Mouse (Mus musculus) midbrain, postnatal 0 days (tissue): Measurements from ENCODE around the gene Slc34a1. TPM values are rescaled to one million over a fixed set of nuclear protein-coding genes. Genes with fewer than 3 reads are reported as not detected.

Source experiments
- ATAC-seq: fragments of 200-750 bp; cut with Nextera tagmentation; 2 replicates; pipeline ENCODE4 v1.8.0; 2017; ENCODE audit warnings: moderate number of reproducible peaks, mild to moderate bottlenecking, moderate TSS enrichment, moderate library complexity; ENCODE audit not compliant: low FRiP score
- DNase-seq: peaks from one replicate; pipeline ENCODE4 v3.0.0-alpha.2; 2015; ENCODE audit warnings: low spot score
- H3K27ac ChIP-seq: fragments of 300-500 bp; sonication (generic); 2 replicates; pipeline ENCODE4 v1.5.1; 2014; ENCODE audit warnings: low read depth, mild to moderate bottlenecking, low read length, mixed read lengths
- H3K27me3 ChIP-seq: fragments of 300-500 bp; sonication (generic); 2 replicates; pipeline ENCODE4 v1.6.1; 2014; ENCODE audit warnings: low read length, control low read depth, mixed read lengths; ENCODE audit not compliant: insufficient read depth
- H3K36me3 ChIP-seq: fragments of 300-500 bp; sonication (generic); 2 replicates; pipeline ENCODE4 v1.6.1; 2014; ENCODE audit warnings: low read length, control low read depth, mixed read lengths; ENCODE audit not compliant: insufficient read depth
- H3K4me1 ChIP-seq: fragments of 300-500 bp; sonication (generic); 2 replicates; pipeline ENCODE4 v1.6.1; 2014; ENCODE audit warnings: mild to moderate bottlenecking, control low read depth, antibody characterized with exemption, low read length, mixed read lengths; ENCODE audit not compliant: insufficient read depth
- H3K4me2 ChIP-seq: fragments of 300-500 bp; sonication (generic); 2 replicates; pipeline ENCODE4 v1.6.1; 2014; ENCODE audit warnings: low read depth, mild to moderate bottlenecking, low read length, mixed read lengths; ENCODE audit not compliant: poor library complexity, severe bottlenecking
- H3K4me3 ChIP-seq: fragments of 300-500 bp; sonication (generic); 2 replicates; pipeline ENCODE4 v1.5.1; 2014; ENCODE audit warnings: low read depth, mild to moderate bottlenecking, low read length, moderate library complexity
- H3K9ac ChIP-seq: fragments of 300-500 bp; sonication (generic); replicated peaks from 2 replicates; pipeline ENCODE4 v1.6.1; 2014; ENCODE audit warnings: mild to moderate bottlenecking, low read length, moderate library complexity, mixed read lengths; ENCODE audit not compliant: poor library complexity, severe bottlenecking
- H3K9me3 ChIP-seq: fragments of 300-500 bp; sonication (generic); 2 replicates; pipeline ENCODE4 v1.6.1; 2016; ENCODE audit warnings: low read length, control low read depth
- CTCF ChIP-seq: IDR thresholded peaks from 2 replicates; pipeline ENCODE4 v1.5.1; 2016; ENCODE audit warnings: antibody characterized with exemption, mild to moderate bottlenecking
- WGBS: fragments of 180-500 bp; shearing (Covaris S2); extraction: QIAGEN DNeasy Blood & Tissue Kit; methylation state at CpG from one replicate; pipeline ENCODE4 v1.1.7; 2014; 5-methylcytosine and 5-hydroxymethylcytosine counted together
- polyA plus RNA-seq: library from polyadenylated mRNA; unstranded; fragments of >200 nt; fragmentation: Nextera tagmentation; extraction: Ambion mirVana; gene quantifications from 2 replicates; pipeline ENCODE4 v1.2.1, GENCODE M21; 2015
- total RNA-seq: library from RNA; depleted of rRNA; stranded (reverse); fragments of >200 nt; gene quantifications from 2 replicates; pipeline ENCODE4 v1.2.3, GENCODE M21; 2014

Slc34a1 gene
- total and polyA plus RNA-seq, 2 experiments from 2014 or later: 0.04 TPM; not detected in 1

- Histone ChIP-seq H3K9me3 (no peaks in the 10 kb centered on the region), H3K9ac (peak within 1 kb of the TSS; percentile 80), H3K4me1 (peaks cover 9% of the 10 kb centered on the region; the same call in 1 of the 2 replicates), H3K27ac (peak within 1 kb of the TSS; percentile 79), H3K4me3 (peak within 1 kb of the TSS; percentile 80), H3K4me2 (peak within 1 kb of the TSS; percentile 86), H3K27me3 (no peaks in the 10 kb centered on the region), H3K36me3 (peaks cover 4% of the 10 kb centered on the region; the same call in 1 of the 2 replicates)
- under 1% methylated on average over 35 of the region's 35 CpGs for WGBS
- no peak for TF ChIP-seq CTCF
- DNase-seq (peak; percentile 100), ATAC-seq (peak; percentile 96)
These were observed 46.9 kb downstream of the Slc34a1 start, which contains the start of gene Grk6 for GRCm38 (mm10) chr13:55444937-55445315. Grk6 (plus strand) TSS chr13:55445072.

- Histone ChIP-seq H3K4me2 (peak overlapping the region; percentile 86), H3K4me1 (peaks cover 9% of the 10 kb centered on the region; the same call in 1 of the 2 replicates), H3K4me3 (peak overlapping the region; percentile 80), H3K27ac (peak overlapping the region; percentile 79), H3K9ac (peak overlapping the region; percentile 80), H3K27me3 (no peaks in the 10 kb centered on the region), H3K9me3 (no peaks in the 10 kb centered on the region), H3K36me3 (peaks cover 6% of the 10 kb centered on the region; the same call in 1 of the 2 replicates)
- DNase-seq (no peak), ATAC-seq (peak; percentile 42)
- peak; percentile 36 for TF ChIP-seq CTCF
- under 1% methylated on average over 56 of the region's 66 CpGs for WGBS
These were observed 47.5 kb downstream of the Slc34a1 start for GRCm38 (mm10) chr13:55445361-55446091.

- Histone ChIP-seq H3K9me3 (no peaks in the 10 kb centered on the region), H3K27ac (no peak overlapping the region), H3K9ac (peak overlapping the region; percentile 80), H3K4me2 (peak overlapping the region; percentile 86), H3K4me1 (peaks cover 9% of the 10 kb centered on the region; the same call in 1 of the 2 replicates), H3K27me3 (no peaks in the 10 kb centered on the region), H3K36me3 (peaks cover 17% of the 10 kb centered on the region), H3K4me3 (peak overlapping the region; percentile 80; the same call in 1 of the 2 replicates)
- 83% methylated on average over 6 of the region's 6 CpGs for WGBS
- no peak for ATAC-seq
- TF ChIP-seq CTCF: no peak
- no peak for DNase-seq
These were observed 48.6 kb downstream of the Slc34a1 start for GRCm38 (mm10) chr13:55446483-55447105.

- 65% methylated on average over 3 of the region's 3 CpGs for WGBS
These were observed 49.6 kb downstream of the Slc34a1 start for GRCm38 (mm10) chr13:55447543-55447943.

GRCm38 (mm10) chr13:55448131-55448530 lies 50.1 kb downstream of the Slc34a1 start:
- Histone ChIP-seq H3K4me2 (no peak overlapping the region), H3K4me1 (peaks cover 9% of the 10 kb centered on the region; the same call in 1 of the 2 replicates), H3K9ac (no peak overlapping the region), H3K4me3 (no peak overlapping the region), H3K27ac (no peak overlapping the region), H3K27me3 (no peaks in the 10 kb centered on the region), H3K9me3 (no peaks in the 10 kb centered on the region), H3K36me3 (peaks cover 32% of the 10 kb centered on the region)
- no peak for TF ChIP-seq CTCF
- WGBS: 93% methylated on average over 5 of the region's 5 CpGs
- no peak for DNase-seq
- ATAC-seq: no peak

More at GRCm38 (mm10) chr13:55447543-55447943, 49.6 kb downstream of the Slc34a1 start:
- peaks cover 26% of the 10 kb centered on the region for H3K36me3 ChIP-seq
- no peaks in the 10 kb centered on the region for H3K27me3 ChIP-seq
- no peaks in the 10 kb centered on the region for H3K9me3 ChIP-seq
- H3K4me1 ChIP-seq: peaks cover 9% of the 10 kb centered on the region; the same call in 1 of the 2 replicates
- no peak overlapping the region for H3K9ac ChIP-seq
- no peak for ATAC-seq
- H3K27ac ChIP-seq: no peak overlapping the region
- no peak for DNase-seq
- TF ChIP-seq CTCF: no peak
- H3K4me3 ChIP-seq: no peak overlapping the region
- H3K4me2 ChIP-seq: no peak overlapping the region

- no peak overlapping the region for H3K27ac ChIP-seq
- no peak for DNase-seq
- no peak overlapping the region for H3K4me2 ChIP-seq
- H3K9me3 ChIP-seq: no peaks in the 10 kb centered on the region
- no peak for ATAC-seq
- 95% methylated on average over 9 of the region's 9 CpGs for WGBS
- peaks cover 9% of the 10 kb centered on the region; the same call in 1 of the 2 replicates for H3K4me1 ChIP-seq
- no peak overlapping the region for H3K9ac ChIP-seq
- peaks cover 41% of the 10 kb centered on the region for H3K36me3 ChIP-seq
- TF ChIP-seq CTCF: no peak
- H3K4me3 ChIP-seq: no peak overlapping the region
- H3K27me3 ChIP-seq: no peaks in the 10 kb centered on the region
These were observed 51.2 kb downstream of the Slc34a1 start for GRCm38 (mm10) chr13:55449205-55449604.
